Mouse (Mus musculus) brain, embryonic 14.5 days (tissue): ENCODE measurements around the gene Spata20.

ENCODE experiments used
- CTCF ChIP-seq: fragments of 200-500 bp; IDR thresholded peaks from 2 replicates; pipeline ENCODE4 v1.5.1; 2012; ENCODE audit warnings: inconsistent platforms, mild to moderate bottlenecking, moderate library complexity, borderline replicate concordance; ENCODE audit not compliant: insufficient read depth, insufficient read length; ENCODE audit errors: extremely low read depth
- POLR2A ChIP-seq: fragments of 200-500 bp; IDR thresholded peaks from 2 replicates; pipeline ENCODE4 v1.6.1; 2012; ENCODE audit warnings: mild to moderate bottlenecking, inconsistent platforms, borderline replicate concordance; ENCODE audit not compliant: poor library complexity, insufficient read depth, insufficient read length, severe bottlenecking; ENCODE audit errors: extremely low read depth

GRCm38 (mm10) chr11:94501482-94501881 lies 15.5 kb upstream of the Spata20 start:
- TF ChIP-seq CTCF (no peak), POLR2A (no peak)
